Mouse (Mus musculus) intestine, postnatal 0 days (tissue): ENCODE data around the gene Tns2. TPM values are rescaled to one million over a fixed set of nuclear protein-coding genes. Genes with fewer than 3 reads are reported as not detected.
"Not testable (repeated sequence)": the region's sequence is repeated elsewhere in the genome, so short reads cannot be mapped to it uniquely, and the experiment has no call there.

ENCODE experiments used
- ATAC-seq: fragments of 200-750 bp; cut with Nextera tagmentation; 2 replicates; pipeline ENCODE4 v1.8.0; 2017; ENCODE audit warnings: mild to moderate bottlenecking, moderate TSS enrichment, moderate library complexity
- H3K27ac ChIP-seq: fragments of 300-500 bp; sonication (generic); 2 replicates; pipeline ENCODE4 v1.5.1; 2014; ENCODE audit warnings: mild to moderate bottlenecking, low read depth, low read length, moderate library complexity
- H3K27me3 ChIP-seq: fragments of 300-500 bp; sonication (generic); replicated peaks from 2 replicates; pipeline ENCODE4 v1.6.1; 2014; ENCODE audit warnings: low read length, mixed read lengths; ENCODE audit not compliant: control insufficient read depth, insufficient read depth
- H3K36me3 ChIP-seq: fragments of 300-500 bp; sonication (generic); 2 replicates; pipeline ENCODE4 v1.6.1; 2014; ENCODE audit warnings: mild to moderate bottlenecking, moderate library complexity; ENCODE audit not compliant: control insufficient read depth, insufficient read depth
- H3K4me1 ChIP-seq: fragments of 300-500 bp; sonication (generic); replicated peaks from 2 replicates; pipeline ENCODE4 v1.6.1; 2014; ENCODE audit warnings: antibody characterized with exemption, low read length, mixed read lengths; ENCODE audit not compliant: control insufficient read depth, insufficient read depth
- H3K4me2 ChIP-seq: fragments of 300-500 bp; sonication (generic); replicated peaks from 2 replicates; pipeline ENCODE4 v1.6.1; 2014; ENCODE audit warnings: low read depth, mild to moderate bottlenecking, moderate library complexity
- H3K4me3 ChIP-seq: fragments of 300-500 bp; sonication (generic); 2 replicates; pipeline ENCODE4 v1.5.1; 2014; ENCODE audit warnings: low read depth, low read length
- H3K9ac ChIP-seq: fragments of 300-500 bp; sonication (generic); 2 replicates; pipeline ENCODE4 v1.6.1; 2014; ENCODE audit warnings: mild to moderate bottlenecking, low read depth, low read length
- H3K9me3 ChIP-seq: fragments of 300-500 bp; sonication (generic); 2 replicates; pipeline ENCODE4 v1.6.1; 2016; ENCODE audit warnings: mixed run types; ENCODE audit not compliant: control insufficient read depth
- CTCF ChIP-seq: sonication (generic); IDR thresholded peaks from 2 replicates; pipeline ENCODE4 v1.5.1; 2016; ENCODE audit warnings: low read depth, mild to moderate bottlenecking, control low read depth, antibody characterized with exemption, moderate library complexity
- WGBS: fragments of 180-500 bp; shearing (Covaris S2); extraction: QIAGEN DNeasy Blood & Tissue Kit; methylation state at CpG from one replicate; pipeline ENCODE4 v1.1.7; 2014; 5-methylcytosine and 5-hydroxymethylcytosine counted together
- polyA plus RNA-seq: library from polyadenylated mRNA; unstranded; fragments of >200 nt; fragmentation: Nextera tagmentation; extraction: Ambion mirVana; gene quantifications from 2 replicates; pipeline ENCODE4 v1.2.1, GENCODE M21; 2015

Gene Tns2
- polyA plus RNA-seq, 1 experiment from 2014 or later: 15.0 TPM

DNA sequence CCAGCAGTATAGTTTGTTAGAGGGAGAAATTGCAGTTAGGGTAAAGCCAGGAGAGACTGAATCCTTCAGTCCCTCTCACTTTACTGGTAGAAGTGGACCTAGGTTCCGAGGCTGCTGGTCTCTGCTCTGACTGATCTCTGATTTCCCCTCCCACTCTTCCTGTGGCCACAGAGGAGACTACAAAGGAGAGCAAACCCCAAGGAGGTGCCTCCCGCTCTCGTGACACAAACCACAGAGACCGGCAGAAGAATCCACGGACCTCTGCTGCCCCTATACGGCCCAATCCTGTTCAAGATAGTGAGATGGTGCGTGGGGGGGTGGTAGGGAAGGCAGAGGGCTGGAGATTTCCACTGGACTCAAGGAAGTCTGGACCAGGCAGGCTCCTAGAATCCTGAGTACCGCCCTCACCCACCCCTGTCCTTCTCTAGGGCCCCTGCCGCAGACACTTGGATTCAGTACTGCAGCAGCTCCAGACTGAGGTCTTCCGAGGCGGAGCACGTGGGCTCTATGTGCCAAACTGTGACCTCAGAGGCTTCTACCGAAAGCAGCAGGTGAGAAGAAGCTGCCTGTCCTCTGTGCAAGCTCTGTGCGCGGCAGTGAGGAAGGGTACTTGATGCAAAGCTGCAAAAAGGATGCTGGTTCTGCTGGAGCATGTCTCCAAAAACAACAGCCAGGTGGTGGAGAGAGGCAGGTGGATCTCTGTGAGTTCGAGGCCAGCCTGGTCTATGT lies 47.6 kb downstream of the Tns2 start:
- no peaks in the 10 kb centered on the region for H3K4me1 ChIP-seq
- ATAC-seq: no peak
- no peak overlapping the region for H3K27ac ChIP-seq
- H3K9me3 ChIP-seq: no peaks in the 10 kb centered on the region
- H3K4me2 ChIP-seq: no peak overlapping the region
- 68% methylated on average over 16 of the region's 16 CpGs for WGBS
- no peaks in the 10 kb centered on the region; the same call in 1 of the 2 replicates for H3K36me3 ChIP-seq
- no peak for TF ChIP-seq CTCF
- H3K9ac ChIP-seq: no peak overlapping the region
- H3K27me3 ChIP-seq: 0 out of 2 replicates have a peak, but pooled peaks cover 6% of the 10 kb centered on the region
- no peak overlapping the region for H3K4me3 ChIP-seq

DNA sequence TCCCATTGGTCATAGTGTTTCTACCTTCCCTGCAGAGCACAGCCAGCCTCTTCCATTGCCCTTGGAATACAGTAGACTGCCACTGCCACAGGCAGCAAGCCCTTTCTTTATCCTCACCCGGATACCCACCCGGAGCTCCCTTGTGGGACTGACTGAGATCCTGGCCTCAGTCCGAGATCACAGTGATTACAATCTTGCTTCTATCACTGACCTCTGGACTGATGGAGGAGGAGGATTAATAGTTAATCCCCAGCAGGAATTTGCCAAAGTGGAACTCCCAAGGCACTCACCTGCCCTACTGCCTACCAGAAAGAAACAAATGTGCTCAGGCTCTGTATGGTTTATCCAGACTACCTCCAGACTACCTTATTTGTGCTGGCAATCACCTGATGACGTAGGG lies 49.3 kb downstream of the Tns2 start:
- Histone ChIP-seq H3K4me3 (no peak overlapping the region), H3K27ac (peak overlapping the region; percentile 88), H3K36me3 (no peaks in the 10 kb centered on the region; the same call in 1 of the 2 replicates), H3K4me1 (no peaks in the 10 kb centered on the region), H3K9me3 (no peaks in the 10 kb centered on the region), H3K4me2 (no peak overlapping the region), H3K27me3 (0 out of 2 replicates have a peak, but pooled peaks cover 2% of the 10 kb centered on the region), H3K9ac (no peak overlapping the region)
- no peak for ATAC-seq
- 52% methylated on average over 4 of the region's 4 CpGs for WGBS
- no peak for TF ChIP-seq CTCF

DNA sequence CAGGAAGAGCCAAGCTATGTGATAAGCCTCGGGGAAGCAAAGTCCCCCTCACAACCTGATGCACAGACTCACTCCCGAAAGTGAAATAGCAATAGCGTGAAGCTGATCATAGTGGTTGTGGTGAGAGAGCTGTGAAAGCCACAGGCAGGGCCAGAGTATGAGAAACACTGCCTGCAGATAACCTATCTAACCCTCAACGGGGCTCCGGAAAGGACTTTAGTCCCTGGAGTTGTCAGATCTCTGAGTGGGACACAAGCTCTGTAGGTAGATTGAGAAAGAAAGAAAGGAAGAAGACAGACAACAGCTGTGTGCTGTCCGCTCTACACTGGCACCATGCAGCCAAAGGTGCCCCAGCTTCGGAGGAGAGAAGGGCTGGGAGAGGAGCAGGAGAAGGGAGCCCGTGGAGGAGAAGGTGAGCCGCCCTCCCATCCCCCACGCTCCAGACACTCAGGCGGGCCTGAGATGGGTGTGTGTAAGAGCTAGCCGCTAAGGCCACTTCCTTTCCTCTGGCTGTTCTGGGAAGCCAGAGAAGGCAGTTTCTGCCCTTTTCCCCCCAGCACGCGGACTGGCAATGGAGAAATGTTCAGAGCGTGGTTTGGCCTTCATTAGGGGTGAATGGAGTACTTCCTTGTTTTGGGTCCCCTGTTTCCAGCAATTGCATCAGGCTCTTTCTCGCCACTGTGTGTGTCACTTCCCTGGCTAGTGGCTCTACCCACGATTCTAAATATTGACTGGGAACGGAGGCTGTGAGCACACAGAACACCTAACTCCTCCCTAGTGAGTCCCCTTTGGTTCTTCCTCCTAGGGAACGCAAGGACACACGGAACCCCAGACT lies 50.3 kb downstream of the Tns2 start, which contains the start of gene Soat2:
Soat2 (plus strand) TSS at position 226 of the 835 bp plus-strand sequence.
- 20% methylated on average over 20 of the region's 20 CpGs for WGBS
- peak within 1 kb of the TSS; percentile 22 for H3K4me3 ChIP-seq
- ATAC-seq: peak; percentile 73
- no peaks in the 10 kb centered on the region for H3K9me3 ChIP-seq
- H3K4me2 ChIP-seq: peak within 1 kb of the TSS; percentile 61
- no peaks in the 10 kb centered on the region; the same call in 1 of the 2 replicates for H3K36me3 ChIP-seq
- H3K4me1 ChIP-seq: no peaks in the 10 kb centered on the region
- H3K27me3 ChIP-seq: 0 out of 2 replicates have a peak, but pooled peaks cover 2% of the 10 kb centered on the region
- peak within 1 kb of the TSS; percentile 49; the same call in 1 of the 2 replicates for H3K9ac ChIP-seq
- peak within 1 kb of the TSS; percentile 88 for H3K27ac ChIP-seq
- TF ChIP-seq CTCF: no peak

DNA sequence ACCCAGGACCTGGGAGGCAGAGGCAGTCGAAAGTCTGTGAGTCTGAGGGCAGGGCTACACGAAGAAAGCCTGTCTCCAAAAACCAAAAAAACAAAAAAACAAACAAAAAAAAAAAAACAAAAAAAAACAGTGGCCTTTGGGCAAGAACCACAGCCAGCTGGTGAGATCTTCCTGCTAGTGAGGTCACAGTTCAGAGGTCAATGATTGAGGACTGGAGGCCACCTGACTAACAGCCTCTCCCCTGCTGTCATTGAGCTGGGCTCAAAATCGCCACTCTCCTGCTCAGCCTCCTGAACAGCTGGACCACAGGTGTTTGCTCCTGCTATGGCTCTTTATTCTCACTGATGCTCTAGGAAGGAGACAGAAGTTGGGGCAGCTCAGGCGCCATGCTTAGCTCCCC lies 52.4 kb downstream of the Tns2 start:
- H3K4me1 ChIP-seq: no peaks in the 10 kb centered on the region
- WGBS: 50% methylated on average over 4 of the region's 4 CpGs

DNA sequence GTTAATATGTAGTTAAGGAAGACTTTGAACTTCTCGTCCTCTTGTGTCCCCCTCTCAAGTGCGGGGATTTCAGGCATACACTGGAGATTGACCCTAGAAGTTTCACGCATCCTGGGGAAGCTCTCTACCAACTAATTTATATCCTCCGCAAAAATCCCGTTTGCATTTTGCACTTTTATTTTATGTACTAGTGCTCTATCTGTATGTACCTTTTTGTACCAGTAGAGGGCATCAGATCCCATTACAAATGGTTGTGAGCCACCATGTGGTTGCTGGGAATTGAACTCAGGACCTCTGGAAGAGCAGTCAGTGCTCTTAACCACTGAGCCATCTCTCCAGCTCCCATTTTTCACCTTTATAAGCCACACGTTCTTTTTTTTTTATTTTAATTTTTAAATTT lies 54.8 kb downstream of the Tns2 start:
- not testable (repeated sequence) for H3K27me3 ChIP-seq, ATAC-seq, H3K4me1 ChIP-seq, H3K9ac ChIP-seq, H3K4me2 ChIP-seq, H3K9me3 ChIP-seq, H3K27ac ChIP-seq, H3K4me3 ChIP-seq
- H3K36me3 ChIP-seq: peaks cover 11% of the 10 kb centered on the region; the same call in 1 of the 2 replicates
- WGBS: 96% methylated on average over 6 of the region's 6 CpGs
- TF ChIP-seq CTCF: peak; percentile 31

More for the DNA sequence above, 52.4 kb downstream of the Tns2 start:
- Histone ChIP-seq H3K4me3 (no peak overlapping the region), H3K36me3 (peaks cover 3% of the 10 kb centered on the region; the same call in 1 of the 2 replicates), H3K27me3 (no peaks in the 10 kb centered on the region), H3K9me3 (no peaks in the 10 kb centered on the region), H3K9ac (no peak overlapping the region), H3K4me2 (no peak overlapping the region), H3K27ac (no peak overlapping the region)
- no peak for TF ChIP-seq CTCF
- no peak for ATAC-seq

DNA sequence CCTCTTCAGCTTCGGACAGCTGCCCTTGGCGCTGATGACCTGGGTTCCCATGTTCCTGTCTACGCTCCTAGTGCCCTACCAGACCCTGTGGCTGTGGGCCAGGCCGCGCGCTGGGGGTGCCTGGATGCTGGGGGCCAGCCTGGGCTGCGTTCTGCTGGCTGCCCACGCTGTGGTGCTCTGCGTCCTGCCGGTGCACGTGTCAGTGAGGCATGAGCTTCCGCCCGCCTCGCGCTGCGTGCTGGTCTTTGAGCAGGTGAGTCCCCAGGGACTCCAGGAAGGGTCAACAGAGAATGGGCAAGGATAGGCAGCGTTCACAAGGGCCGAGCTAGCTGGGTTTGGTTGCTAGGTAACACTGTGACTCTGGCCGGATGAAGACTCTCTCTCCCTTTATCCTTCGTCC lies 56.6 kb downstream of the Tns2 start:
- H3K36me3 ChIP-seq: peaks cover 14% of the 10 kb centered on the region; the same call in 1 of the 2 replicates
- 51% methylated on average over 20 of the region's 20 CpGs for WGBS
- no peaks in the 10 kb centered on the region for H3K9me3 ChIP-seq
- H3K27ac ChIP-seq: no peak overlapping the region
- no peak overlapping the region for H3K4me3 ChIP-seq
- H3K9ac ChIP-seq: no peak overlapping the region
- ATAC-seq: no peak
- H3K4me2 ChIP-seq: no peak overlapping the region
- no peaks in the 10 kb centered on the region for H3K4me1 ChIP-seq
- TF ChIP-seq CTCF: no peak
- no peaks in the 10 kb centered on the region for H3K27me3 ChIP-seq
